Mouse (Mus musculus) thymus, postnatal 25 days (tissue): ENCODE measurements around the gene Exoc5.

Source experiments
- DNase-seq: peaks from one replicate; pipeline ENCODE4 v3.0.0; 2022

Gene Exoc5

GRCm38 (mm10) chr14:49001655-49002054 lies 64.8 kb downstream of the Exoc5 start:
- no peak for DNase-seq

- DNase-seq: no peak
Observed at GRCm38 (mm10) chr14:48998795-48999194, 67.7 kb downstream of the Exoc5 start.

- no peak for DNase-seq
Observed at GRCm38 (mm10) chr14:48993861-48994260, 72.6 kb downstream of the Exoc5 start.

GRCm38 (mm10) chr14:48992070-48992580 lies 74.3 kb downstream of the Exoc5 start:
- no peak for DNase-seq

GRCm38 (mm10) chr14:48991144-48991522 lies 75.3 kb downstream of the Exoc5 start:
- DNase-seq: no peak

GRCm38 (mm10) chr14:48990471-48991143 lies 75.8 kb downstream of the Exoc5 start:
- DNase-seq: no peak

GRCm38 (mm10) chr14:48989831-48990230 lies 76.6 kb downstream of the Exoc5 start:
- DNase-seq: no peak

- no peak for DNase-seq
Observed at GRCm38 (mm10) chr14:48986231-48986630, 80.2 kb downstream of the Exoc5 start.

GRCm38 (mm10) chr14:48985673-48986072 lies 80.8 kb downstream of the Exoc5 start:
- DNase-seq: no peak

GRCm38 (mm10) chr14:48978971-48979388 lies 87.5 kb downstream of the Exoc5 start:
- DNase-seq: no peak

GRCm38 (mm10) chr14:48971546-48971945 lies 94.9 kb downstream of the Exoc5 start:
- DNase-seq: no peak

GRCm38 (mm10) chr14:48968670-48969069 lies 97.8 kb downstream of the Exoc5 start:
- DNase-seq: no peak
